Mouse (Mus musculus) ES-E14 (cell line): ENCODE data around the gene Mcat.

ENCODE experiments used
- MAFK ChIP-seq: IDR thresholded peaks from 2 replicates; pipeline ENCODE4 v1.6.1; 2014; ENCODE audit warnings: mild to moderate bottlenecking, low read depth, low read length, inconsistent platforms; ENCODE audit not compliant: insufficient read depth
- ZC3H11A ChIP-seq: IDR thresholded peaks from 2 replicates; pipeline ENCODE4 v1.6.1; 2012; ENCODE audit warnings: low read depth, mild to moderate bottlenecking, inconsistent platforms, low read length, borderline replicate concordance
- ZNF384 ChIP-seq: IDR thresholded peaks from 2 replicates; pipeline ENCODE4 v1.6.1; 2012; ENCODE audit warnings: low read depth, low read length, inconsistent platforms

- TF ChIP-seq MAFK: no peak
- TF ChIP-seq ZC3H11A: no peak
- TF ChIP-seq ZNF384: no peak
Measured at GRCm38 (mm10) chr15:83595364-83595711, 31.8 kb upstream of the Mcat start.
